Mouse (Mus musculus) limb, embryonic 13.5 days (tissue): ENCODE data around the gene Vwa1. TPM values are rescaled to one million over a fixed set of nuclear protein-coding genes. Genes with fewer than 3 reads are reported as not detected.
"Not testable (repeated sequence)": the region's sequence is repeated elsewhere in the genome, so short reads cannot be mapped to it uniquely, and the experiment has no call there.

Experiments
- ATAC-seq: fragments of 200-750 bp; cut with Nextera tagmentation; 2 replicates; pipeline ENCODE4 v1.8.0; 2017; ENCODE audit warnings: low read depth, moderate number of reproducible peaks, moderate TSS enrichment; ENCODE audit not compliant: low FRiP score
- H3K27ac ChIP-seq: fragments of 300-500 bp; sonication (generic); 2 replicates; pipeline ENCODE4 v1.5.1; 2015; ENCODE audit warnings: inconsistent platforms, mild to moderate bottlenecking, moderate library complexity
- H3K27me3 ChIP-seq: fragments of 300-500 bp; sonication (generic); 2 replicates; pipeline ENCODE4 v1.6.1; 2015; ENCODE audit warnings: mild to moderate bottlenecking, inconsistent platforms
- H3K36me3 ChIP-seq: fragments of 300-500 bp; sonication (generic); 2 replicates; pipeline ENCODE4 v1.6.1; 2015; ENCODE audit warnings: inconsistent platforms, mild to moderate bottlenecking, moderate library complexity
- H3K4me1 ChIP-seq: fragments of 300-500 bp; sonication (generic); 2 replicates; pipeline ENCODE4 v1.6.1; 2015; ENCODE audit warnings: inconsistent platforms
- H3K4me2 ChIP-seq: fragments of 300-500 bp; sonication (generic); replicated peaks from 2 replicates; pipeline ENCODE4 v1.6.1; 2015; ENCODE audit warnings: inconsistent platforms, mild to moderate bottlenecking, moderate library complexity
- H3K4me3 ChIP-seq: fragments of 300-500 bp; sonication (generic); 2 replicates; pipeline ENCODE4 v1.5.1; 2015; ENCODE audit warnings: moderate library complexity, mild to moderate bottlenecking, inconsistent platforms
- H3K9ac ChIP-seq: fragments of 300-500 bp; sonication (generic); 2 replicates; pipeline ENCODE4 v1.6.1; 2015; ENCODE audit warnings: mild to moderate bottlenecking, inconsistent platforms
- H3K9me3 ChIP-seq: fragments of 300-500 bp; sonication (generic); 2 replicates; pipeline ENCODE4 v1.6.1; 2016; ENCODE audit warnings: inconsistent platforms
- WGBS: fragments of 180-500 bp; shearing (Covaris S2); methylation state at CpG from one replicate; pipeline ENCODE4 v1.1.7; 2015; 5-methylcytosine and 5-hydroxymethylcytosine counted together
- polyA plus RNA-seq: library from polyadenylated mRNA; unstranded; fragments of >200 nt; fragmentation: Nextera tagmentation; extraction: Ambion mirVana; gene quantifications from 2 replicates; pipeline ENCODE4 v1.2.1, GENCODE M21; 2015

Vwa1 gene
- polyA plus RNA-seq, 1 experiment from 2014 or later: 11.6 TPM

- no peak overlapping the region; the same call in 1 of the 2 replicates for H3K9ac ChIP-seq
- no peak overlapping the region for H3K4me2 ChIP-seq
- H3K4me1 ChIP-seq: no peaks in the 10 kb centered on the region
- H3K36me3 ChIP-seq: no peaks in the 10 kb centered on the region
- H3K4me3 ChIP-seq: no peak overlapping the region
- H3K27me3 ChIP-seq: peaks cover 5% of the 10 kb centered on the region; the same call in 1 of the 2 replicates
- no peak overlapping the region for H3K27ac ChIP-seq
- no peaks in the 10 kb centered on the region for H3K9me3 ChIP-seq
- no peak for ATAC-seq
- WGBS: 66% methylated on average over 24 of the region's 24 CpGs
These were observed 16.9 kb upstream of the Vwa1 start for GRCm38 (mm10) chr4:155791240-155791933.

GRCm38 (mm10) chr4:155790650-155791161 lies 16.2 kb upstream of the Vwa1 start:
- WGBS: 63% methylated on average over 3 of the region's 3 CpGs
- Histone ChIP-seq H3K9me3 (no peaks in the 10 kb centered on the region), H3K4me3 (no peak overlapping the region), H3K27me3 (peaks cover 5% of the 10 kb centered on the region; the same call in 1 of the 2 replicates), H3K36me3 (no peaks in the 10 kb centered on the region), H3K4me2 (no peak overlapping the region), H3K27ac (no peak overlapping the region), H3K4me1 (no peaks in the 10 kb centered on the region), H3K9ac (no peak overlapping the region)
- no peak for ATAC-seq

DNA sequence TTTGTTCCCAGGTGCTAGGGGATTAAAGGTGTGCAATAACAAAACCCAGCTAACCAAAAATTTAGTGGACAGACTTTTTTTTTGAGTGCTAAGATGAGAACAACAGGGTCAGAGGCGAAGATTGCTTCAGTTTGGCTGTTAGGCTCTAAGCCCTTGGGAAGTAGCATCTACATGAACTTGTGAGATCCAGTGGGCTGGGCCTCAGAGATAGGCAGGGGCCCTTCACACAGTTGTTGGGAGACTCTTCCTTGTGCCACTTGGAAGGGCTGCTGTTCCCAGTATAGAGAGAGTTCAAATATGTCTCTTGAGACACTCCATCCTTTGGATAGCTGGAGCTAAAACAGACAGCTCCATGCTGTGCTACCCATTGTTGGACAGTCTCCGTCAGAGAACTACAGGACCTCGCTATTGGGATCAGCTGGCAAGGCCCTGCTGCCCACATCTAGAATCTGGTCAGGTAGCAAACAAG lies 15.6 kb upstream of the Vwa1 start, which contains the start of gene Ankrd65:
Gene Ankrd65, plus strand, starts transcription at position 419 of the 469 bp plus-strand sequence.
- no peaks in the 10 kb centered on the region for H3K9me3 ChIP-seq
- H3K4me3 ChIP-seq: no peak within 1 kb of the TSS
- H3K4me2 ChIP-seq: no peak within 1 kb of the TSS
- no peak within 1 kb of the TSS for H3K27ac ChIP-seq
- WGBS: 77% methylated on average over 3 of the region's 3 CpGs
- peaks cover 5% of the 10 kb centered on the region; the same call in 1 of the 2 replicates for H3K27me3 ChIP-seq
- H3K36me3 ChIP-seq: no peaks in the 10 kb centered on the region
- H3K9ac ChIP-seq: no peak within 1 kb of the TSS; the same call in 1 of the 2 replicates
- H3K4me1 ChIP-seq: no peaks in the 10 kb centered on the region
- ATAC-seq: no peak

DNA sequence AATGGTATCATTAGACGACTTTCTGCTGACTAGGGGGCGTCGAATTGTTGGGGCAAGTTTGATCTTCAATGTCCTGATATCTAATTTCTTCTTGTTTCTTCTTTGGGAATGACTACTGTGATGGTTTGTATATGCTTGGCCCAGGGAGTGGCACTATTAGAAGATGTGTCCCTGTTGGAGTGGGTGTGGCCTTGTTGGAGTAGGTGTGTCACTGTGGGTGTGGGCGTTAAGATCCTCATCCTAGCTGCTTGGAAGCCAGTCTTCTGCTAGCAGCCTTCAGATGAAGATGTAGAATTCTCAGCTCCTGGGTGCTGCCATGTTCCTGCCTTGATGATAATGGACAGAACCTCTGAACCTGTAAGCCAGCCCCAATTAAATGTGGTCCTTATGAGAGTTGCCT lies 14.3 kb upstream of the Vwa1 start:
- ATAC-seq, H3K36me3 ChIP-seq, H3K9ac ChIP-seq, H3K4me3 ChIP-seq, H3K4me2 ChIP-seq, H3K9me3 ChIP-seq, H3K27ac ChIP-seq, H3K27me3 ChIP-seq, H3K4me1 ChIP-seq: not testable (repeated sequence)
- 76% methylated on average over 4 of the region's 4 CpGs for WGBS

- Histone ChIP-seq H3K4me3 (no peak overlapping the region), H3K4me1 (peaks cover 10% of the 10 kb centered on the region; the same call in 1 of the 2 replicates), H3K27me3 (peaks cover 5% of the 10 kb centered on the region; the same call in 1 of the 2 replicates), H3K36me3 (no peaks in the 10 kb centered on the region), H3K9ac (no peak overlapping the region), H3K4me2 (no peak overlapping the region), H3K9me3 (no peaks in the 10 kb centered on the region), H3K27ac (no peak overlapping the region)
- whole genome bisulfite sequencing: 71% methylated on average over 3 of the region's 3 CpGs
- no peak for ATAC-seq
These were observed 13.8 kb upstream of the Vwa1 start for GRCm38 (mm10) chr4:155788300-155788699.

- peak within 1 kb of the TSS; percentile 77 for H3K4me2 ChIP-seq
- no peaks in the 10 kb centered on the region for H3K27me3 ChIP-seq
- H3K4me3 ChIP-seq: peak within 1 kb of the TSS; percentile 60
- H3K9me3 ChIP-seq: no peaks in the 10 kb centered on the region
- no peak for ATAC-seq
- no peak within 1 kb of the TSS; the same call in 1 of the 2 replicates for H3K9ac ChIP-seq
- H3K36me3 ChIP-seq: no peaks in the 10 kb centered on the region
- H3K4me1 ChIP-seq: peaks cover 10% of the 10 kb centered on the region; the same call in 1 of the 2 replicates
- whole genome bisulfite sequencing: 70% methylated on average over 5 of the region's 5 CpGs
- H3K27ac ChIP-seq: no peak within 1 kb of the TSS
These were observed 11.3 kb upstream of the Vwa1 start, which contains the start of gene Tmem88b for GRCm38 (mm10) chr4:155785819-155786218. Tmem88b (minus strand) TSS chr4:155785874.

GRCm38 (mm10) chr4:155785246-155785645 lies 10.7 kb upstream of the Vwa1 start:
- H3K4me3 ChIP-seq: no peak overlapping the region
- peaks cover 10% of the 10 kb centered on the region; the same call in 1 of the 2 replicates for H3K4me1 ChIP-seq
- no peak overlapping the region for H3K9ac ChIP-seq
- H3K4me2 ChIP-seq: no peak overlapping the region
- no peaks in the 10 kb centered on the region for H3K9me3 ChIP-seq
- H3K27me3 ChIP-seq: no peaks in the 10 kb centered on the region
- 81% methylated on average over 10 of the region's 10 CpGs for WGBS
- H3K36me3 ChIP-seq: no peaks in the 10 kb centered on the region
- no peak overlapping the region for H3K27ac ChIP-seq
- no peak for ATAC-seq

GRCm38 (mm10) chr4:155784081-155784701 lies 9.7 kb upstream of the Vwa1 start:
- no peaks in the 10 kb centered on the region for H3K9me3 ChIP-seq
- H3K4me3 ChIP-seq: peak overlapping the region; percentile 60
- H3K4me1 ChIP-seq: peaks cover 10% of the 10 kb centered on the region; the same call in 1 of the 2 replicates
- H3K27ac ChIP-seq: peak overlapping the region; percentile 67
- H3K9ac ChIP-seq: peak overlapping the region; percentile 86
- ATAC-seq: peak; percentile 81
- H3K36me3 ChIP-seq: no peaks in the 10 kb centered on the region
- no peaks in the 10 kb centered on the region for H3K27me3 ChIP-seq
- under 1% methylated on average over 51 of the region's 52 CpGs for WGBS
- peak overlapping the region; percentile 77 for H3K4me2 ChIP-seq

GRCm38 (mm10) chr4:155783486-155784080 lies 9.1 kb upstream of the Vwa1 start:
- no peaks in the 10 kb centered on the region for H3K27me3 ChIP-seq
- ATAC-seq: no peak
- peak overlapping the region; percentile 86; the same call in 1 of the 2 replicates for H3K9ac ChIP-seq
- H3K9me3 ChIP-seq: no peaks in the 10 kb centered on the region
- H3K36me3 ChIP-seq: no peaks in the 10 kb centered on the region
- peak overlapping the region; percentile 60 for H3K4me3 ChIP-seq
- H3K4me2 ChIP-seq: peak overlapping the region; percentile 77
- peaks cover 10% of the 10 kb centered on the region; the same call in 1 of the 2 replicates for H3K4me1 ChIP-seq
- no peak overlapping the region for H3K27ac ChIP-seq
- 46% methylated on average over 16 of the region's 16 CpGs for WGBS

DNA sequence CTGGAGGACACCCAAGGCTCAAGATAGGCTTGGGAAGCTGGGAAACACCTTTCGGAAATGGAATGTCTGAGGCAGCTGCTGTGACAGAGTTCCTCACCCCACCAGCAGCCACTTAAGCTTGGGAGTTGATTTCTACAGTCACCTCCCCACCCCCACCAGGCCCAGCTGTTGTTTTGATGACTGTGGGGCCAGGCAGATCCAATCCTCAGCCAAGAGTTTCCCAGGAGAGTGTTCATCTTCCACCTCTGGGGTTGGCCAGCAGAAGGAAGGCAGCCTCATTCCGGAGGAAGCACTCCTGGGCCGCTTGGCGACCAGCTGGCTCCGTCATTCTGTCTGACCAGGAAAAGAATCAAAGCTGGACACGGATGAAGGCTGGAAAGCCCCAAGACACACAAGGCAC lies 6.4 kb upstream of the Vwa1 start:
- peak; percentile 61 for ATAC-seq
- WGBS: 20% methylated on average over 6 of the region's 6 CpGs
- no peak overlapping the region for H3K4me2 ChIP-seq
- no peaks in the 10 kb centered on the region for H3K9me3 ChIP-seq
- H3K4me3 ChIP-seq: no peak overlapping the region
- H3K27ac ChIP-seq: peak overlapping the region; percentile 39; the same call in 1 of the 2 replicates
- H3K36me3 ChIP-seq: no peaks in the 10 kb centered on the region
- H3K4me1 ChIP-seq: peaks cover 10% of the 10 kb centered on the region; the same call in 1 of the 2 replicates
- H3K27me3 ChIP-seq: 0 out of 2 replicates have a peak, but pooled peaks cover 3% of the 10 kb centered on the region
- H3K9ac ChIP-seq: no peak overlapping the region

GRCm38 (mm10) chr4:155779498-155779897 lies 5.0 kb upstream of the Vwa1 start:
- Histone ChIP-seq H3K27me3 (0 out of 2 replicates have a peak, but pooled peaks cover 9% of the 10 kb centered on the region), H3K4me1 (peaks cover 18% of the 10 kb centered on the region), H3K9ac (0 out of 2 replicates have a peak overlapping the region, but pooled peaks have one; percentile 8), H3K9me3 (no peaks in the 10 kb centered on the region), H3K36me3 (no peaks in the 10 kb centered on the region), H3K4me3 (no peak overlapping the region), H3K27ac (no peak overlapping the region), H3K4me2 (no peak overlapping the region)
- no peak for ATAC-seq
- 83% methylated on average over 4 of the region's 4 CpGs for WGBS
